Comparison of ENCODE assay signal across 16 mouse cellular contexts in genomic region chr12:25794571-25794970, GRCm38 (mm10).
DNase-seq lines count a peak whose midpoint lies in the region; ATAC-seq lines count a peak whose summit lies in the region.
"Had no signal": no experiment of that assay in that cellular context is flagged by ENCODE, and none has a peak within 500 bp of the region (broad histone marks: within the 10 kb centered on the region; RNA-seq: fewer than 3 reads in every experiment).

No protein-coding gene starts in this region.

- H3K4me3 ChIP-seq in heart, embryonic 10.5 days, result no peak overlapping the region
- no peak overlapping the region for H3K4me3 ChIP-seq in forebrain, embryonic 11.5 days (ENCODE audit: low read depth, low read length)
- H3K4me3 ChIP-seq: embryonic facial prominence, embryonic 12.5 days; forebrain, embryonic 10.5 days; heart, embryonic 13.5 days; limb, embryonic 13.5 days; neural tube, embryonic 15.5 days had no signal

- H3K36me3 ChIP-seq in heart, embryonic 10.5 days, result no peaks in the 10 kb centered on the region
- H3K36me3 ChIP-seq in forebrain, embryonic 11.5 days (ENCODE audit: control insufficient read depth, insufficient read depth, low read length), result no peaks in the 10 kb centered on the region
- H3K36me3 ChIP-seq: embryonic facial prominence, embryonic 12.5 days; forebrain, embryonic 10.5 days; heart, embryonic 13.5 days; limb, embryonic 13.5 days; neural tube, embryonic 15.5 days had no signal

- no peak overlapping the region for H3K4me2 ChIP-seq in forebrain, embryonic 11.5 days (ENCODE audit: low read depth, low read length, severe bottlenecking)
- H3K4me2 ChIP-seq: embryonic facial prominence, embryonic 12.5 days; heart, embryonic 13.5 days; limb, embryonic 13.5 days; neural tube, embryonic 15.5 days had no signal

- 57% methylated on average over 2 of the region's 2 CpGs for WGBS in heart, embryonic 10.5 days
- 75% methylated on average over 2 of the region's 2 CpGs for WGBS in forebrain, embryonic 11.5 days

- H3K27me3 ChIP-seq in heart, embryonic 10.5 days (ENCODE audit: insufficient read depth, poor library complexity, severe bottlenecking), result no peaks in the 10 kb centered on the region
- no peaks in the 10 kb centered on the region for H3K27me3 ChIP-seq in forebrain, embryonic 11.5 days (ENCODE audit: control insufficient read depth, insufficient read depth, low read length)
- H3K27me3 ChIP-seq: embryonic facial prominence, embryonic 12.5 days; heart, embryonic 13.5 days; limb, embryonic 13.5 days; neural tube, embryonic 15.5 days had no signal

- H3K9me3 ChIP-seq in heart, embryonic 10.5 days, result no peaks in the 10 kb centered on the region
- no peaks in the 10 kb centered on the region for H3K9me3 ChIP-seq in forebrain, embryonic 11.5 days (ENCODE audit: control insufficient read depth, low read length)
- H3K9me3 ChIP-seq: embryonic facial prominence, embryonic 12.5 days; forebrain, embryonic 10.5 days; heart, embryonic 13.5 days; limb, embryonic 13.5 days; neural tube, embryonic 15.5 days had no signal

- no peak overlapping the region for H3K27ac ChIP-seq in heart, embryonic 10.5 days
- H3K27ac ChIP-seq in forebrain, embryonic 11.5 days (ENCODE audit: low read depth, low read length), result no peak overlapping the region
- H3K27ac ChIP-seq: embryonic facial prominence, embryonic 12.5 days; forebrain, embryonic 10.5 days; heart, embryonic 13.5 days; limb, embryonic 13.5 days; macrophage; neural tube, embryonic 15.5 days had no signal

- ATAC-seq in forebrain, embryonic 11.5 days (replicated peaks; ENCODE audit: low FRiP score), result no peak
- ATAC-seq: CD4-positive, CD25-positive, alpha-beta regulatory T cell, adult 4 months; intestine, embryonic 16.5 days had no signal

- DNase-seq in heart, postnatal 4 days, result peak; percentile 5
- no peak for DNase-seq in heart, embryonic 10.5 days (ENCODE audit: low spot score)
- peak; percentile 16 for DNase-seq in urinary bladder, postnatal 14 days (ENCODE audit: low spot score)
- DNase-seq in urinary bladder, adult 2 months (ENCODE audit: low spot score), result no peak
- peak; percentile 65 to 70 for DNase-seq in cerebellum, postnatal 36 days
- no peak for DNase-seq in layer of hippocampus, adult 18-20 months (ENCODE audit: low spot score in 2 of 2)
- DNase-seq in forebrain, embryonic 11.5 days (ENCODE audit: low spot score), result no peak
- DNase-seq: kidney, postnatal 10 days had no signal

- H3K4me1 ChIP-seq in heart, embryonic 10.5 days, result no peaks in the 10 kb centered on the region
- H3K4me1 ChIP-seq in forebrain, embryonic 11.5 days (replicated peaks; ENCODE audit: control insufficient read depth, insufficient read depth, low read length), result no peaks in the 10 kb centered on the region
- H3K4me1 ChIP-seq: embryonic facial prominence, embryonic 12.5 days; forebrain, embryonic 10.5 days; heart, embryonic 13.5 days; limb, embryonic 13.5 days; neural tube, embryonic 15.5 days had no signal

- H3K9ac ChIP-seq in forebrain, embryonic 11.5 days (ENCODE audit: low read length), result no peak overlapping the region
- H3K9ac ChIP-seq: embryonic facial prominence, embryonic 12.5 days; heart, embryonic 13.5 days; limb, embryonic 13.5 days; neural tube, embryonic 15.5 days had no signal

Comparison
In these comparisons a context has a peak if more than half of its experiments do, and no peak if none do; other contexts are left out.
1. DNase-seq: peak in heart, postnatal 4 days (single experiment), urinary bladder, postnatal 14 days (single experiment) and cerebellum, postnatal 36 days (2 of 2); none in heart, embryonic 10.5 days (single experiment), urinary bladder, adult 2 months (single experiment), layer of hippocampus, adult 18-20 months (0 of 2) and forebrain, embryonic 11.5 days (single experiment).